Mouse (Mus musculus) liver, embryonic 12.5 days (tissue): ENCODE measurements around the gene Hmbs. TPM values are rescaled to one million over a fixed set of nuclear protein-coding genes. Genes with fewer than 3 reads are reported as not detected.
A peak's percentile ranks its signal among the peaks of the same experiment; 100 is the strongest.
"Not testable (repeated sequence)": the region's sequence is repeated elsewhere in the genome, so short reads cannot be mapped to it uniquely, and the experiment has no call there.

Experiments
- ATAC-seq: fragments of 200-750 bp; cut with Nextera tagmentation; 2 replicates; pipeline ENCODE4 v1.8.0; 2017; ENCODE audit warnings: moderate number of reproducible peaks, mild to moderate bottlenecking, moderate library complexity
- H3K27ac ChIP-seq: fragments of 300-500 bp; sonication (generic); 2 replicates; pipeline ENCODE4 v1.5.1; 2016; ENCODE audit warnings: mild to moderate bottlenecking
- H3K27me3 ChIP-seq: fragments of 300-500 bp; sonication (generic); replicated peaks from 2 replicates; pipeline ENCODE4 v1.6.1; 2016; ENCODE audit warnings: mild to moderate bottlenecking, moderate library complexity
- H3K36me3 ChIP-seq: fragments of 300-500 bp; sonication (generic); 2 replicates; pipeline ENCODE4 v1.6.1; 2016; ENCODE audit warnings: mild to moderate bottlenecking, moderate library complexity
- H3K4me1 ChIP-seq: fragments of 300-500 bp; sonication (generic); 2 replicates; pipeline ENCODE4 v1.6.1; 2016
- H3K4me2 ChIP-seq: fragments of 300-500 bp; sonication (generic); 2 replicates; pipeline ENCODE4 v1.6.1; 2016; ENCODE audit warnings: mild to moderate bottlenecking, moderate library complexity
- H3K4me3 ChIP-seq: fragments of 300-500 bp; sonication (generic); 2 replicates; pipeline ENCODE4 v1.5.1; 2016; ENCODE audit warnings: mild to moderate bottlenecking, moderate library complexity
- H3K9ac ChIP-seq: fragments of 300-500 bp; sonication (generic); 2 replicates; pipeline ENCODE4 v1.6.1; 2016; ENCODE audit warnings: mild to moderate bottlenecking, moderate library complexity
- H3K9me3 ChIP-seq: fragments of 300-500 bp; sonication (generic); replicated peaks from 2 replicates; pipeline ENCODE4 v1.6.1; 2016; ENCODE audit warnings: mild to moderate bottlenecking, moderate library complexity
- WGBS: fragments of 180-500 bp; shearing (Covaris S2); methylation state at CpG from one replicate; pipeline ENCODE4 v1.1.7; 2016; ENCODE audit not compliant: insufficient replicate concordance; 5-methylcytosine and 5-hydroxymethylcytosine counted together
- polyA plus RNA-seq: library from polyadenylated mRNA; unstranded; fragments of >200 nt; fragmentation: Nextera tagmentation; extraction: Ambion mirVana; gene quantifications from 2 replicates; pipeline ENCODE4 v1.2.1, GENCODE M21; 2016

Hmbs gene
- polyA plus RNA-seq, 1 experiment from 2014 or later: 1,354 TPM

- ATAC-seq: peak; percentile 84
- H3K27ac ChIP-seq: peak overlapping the region; percentile 100
- H3K4me1 ChIP-seq: peaks cover 60% of the 10 kb centered on the region
- H3K4me3 ChIP-seq: peak overlapping the region; percentile 93
- peak overlapping the region; percentile 98 for H3K9ac ChIP-seq
- no peaks in the 10 kb centered on the region for H3K27me3 ChIP-seq
- no peaks in the 10 kb centered on the region for H3K9me3 ChIP-seq
- 18% methylated on average over 3 of the region's 3 CpGs for WGBS
- H3K36me3 ChIP-seq: peaks cover 63% of the 10 kb centered on the region
- peak overlapping the region; percentile 84 for H3K4me2 ChIP-seq
These were observed 1.9 kb downstream of the Hmbs start for GRCm38 (mm10) chr9:44342173-44342572.

GRCm38 (mm10) chr9:44341487-44341886, 2.5 kb downstream of the Hmbs start:
- 45% methylated on average over 5 of the region's 5 CpGs for WGBS
- Histone ChIP-seq H3K4me1 (peaks cover 67% of the 10 kb centered on the region), H3K9ac (peak overlapping the region; percentile 98)

GRCm38 (mm10) chr9:44338574-44338973, 5.5 kb downstream of the Hmbs start:
- Histone ChIP-seq H3K9me3 (no peaks in the 10 kb centered on the region), H3K27ac (peak overlapping the region; percentile 100), H3K36me3 (peaks cover 74% of the 10 kb centered on the region), H3K4me1 (peaks cover 58% of the 10 kb centered on the region), H3K4me3 (peak overlapping the region; percentile 93), H3K9ac (peak overlapping the region; percentile 99), H3K4me2 (peak overlapping the region; percentile 84), H3K27me3 (no peaks in the 10 kb centered on the region)
- WGBS: 72% methylated on average over 5 of the region's 5 CpGs
- no peak for ATAC-seq

More at GRCm38 (mm10) chr9:44341487-44341886, 2.5 kb downstream of the Hmbs start:
- Histone ChIP-seq H3K4me2 (peak overlapping the region; percentile 84), H3K27me3 (no peaks in the 10 kb centered on the region), H3K9me3 (no peaks in the 10 kb centered on the region), H3K36me3 (peaks cover 63% of the 10 kb centered on the region), H3K4me3 (peak overlapping the region; percentile 93), H3K27ac (peak overlapping the region; percentile 100)
- ATAC-seq: no peak

- Histone ChIP-seq H3K9me3 (no peaks in the 10 kb centered on the region), H3K9ac (peak overlapping the region; percentile 99), H3K36me3 (peaks cover 84% of the 10 kb centered on the region), H3K4me1 (peaks cover 59% of the 10 kb centered on the region), H3K27me3 (no peaks in the 10 kb centered on the region), H3K4me3 (peak overlapping the region; percentile 93), H3K4me2 (peak overlapping the region; percentile 84), H3K27ac (peak overlapping the region; percentile 100)
- WGBS: 73% methylated on average over 9 of the region's 9 CpGs
- no peak for ATAC-seq
These were observed 6.4 kb downstream of the Hmbs start for GRCm38 (mm10) chr9:44337436-44338169.

GRCm38 (mm10) chr9:44336964-44337363, 7.1 kb downstream of the Hmbs start:
- peaks cover 55% of the 10 kb centered on the region for H3K4me1 ChIP-seq
- 51% methylated on average over 3 of the region's 3 CpGs for WGBS
- H3K27me3 ChIP-seq: no peaks in the 10 kb centered on the region
- peak overlapping the region; percentile 84 for H3K4me2 ChIP-seq
- H3K4me3 ChIP-seq: peak overlapping the region; percentile 93
- no peaks in the 10 kb centered on the region for H3K9me3 ChIP-seq
- no peak for ATAC-seq
- peaks cover 90% of the 10 kb centered on the region for H3K36me3 ChIP-seq
- peak overlapping the region; percentile 99 for H3K9ac ChIP-seq
- peak overlapping the region; percentile 100 for H3K27ac ChIP-seq

GRCm38 (mm10) chr9:44336513-44336912, 7.5 kb downstream of the Hmbs start:
- peak overlapping the region; percentile 99 for H3K9ac ChIP-seq
- peaks cover 55% of the 10 kb centered on the region for H3K4me1 ChIP-seq
- peak overlapping the region; percentile 100 for H3K27ac ChIP-seq
- WGBS: 26% methylated on average over 4 of the region's 4 CpGs
- H3K4me3 ChIP-seq: peak overlapping the region; percentile 93
- peaks cover 90% of the 10 kb centered on the region for H3K36me3 ChIP-seq
- H3K9me3 ChIP-seq, ATAC-seq, H3K27me3 ChIP-seq: not testable (repeated sequence)
- H3K4me2 ChIP-seq: peak overlapping the region; percentile 84

- no peak for ATAC-seq
- H3K27me3 ChIP-seq: no peaks in the 10 kb centered on the region
- WGBS: 2% methylated on average over 5 of the region's 5 CpGs
- H3K9me3 ChIP-seq: no peaks in the 10 kb centered on the region
- H3K4me3 ChIP-seq: peak overlapping the region; percentile 93
- peak overlapping the region; percentile 100 for H3K27ac ChIP-seq
- peaks cover 55% of the 10 kb centered on the region for H3K4me1 ChIP-seq
- peak overlapping the region; percentile 99 for H3K9ac ChIP-seq
- peak overlapping the region; percentile 84 for H3K4me2 ChIP-seq
- peaks cover 90% of the 10 kb centered on the region for H3K36me3 ChIP-seq
These were observed 8.0 kb downstream of the Hmbs start for GRCm38 (mm10) chr9:44336093-44336406.

- under 1% methylated on average over 46 of the region's 50 CpGs for WGBS
- no peaks in the 10 kb centered on the region for H3K9me3 ChIP-seq
- H3K4me3 ChIP-seq: peak overlapping the region; percentile 93
- peak overlapping the region; percentile 84 for H3K4me2 ChIP-seq
- H3K4me1 ChIP-seq: peaks cover 54% of the 10 kb centered on the region
- H3K27ac ChIP-seq: peak overlapping the region; percentile 100
- peak; percentile 17 for ATAC-seq
- peak overlapping the region; percentile 99 for H3K9ac ChIP-seq
- H3K27me3 ChIP-seq: no peaks in the 10 kb centered on the region
- peaks cover 90% of the 10 kb centered on the region for H3K36me3 ChIP-seq
These were observed 8.5 kb downstream of the Hmbs start for GRCm38 (mm10) chr9:44335331-44336092.

GRCm38 (mm10) chr9:44334396-44335330, 9.4 kb downstream of the Hmbs start, which contains the start of gene H2afx:
Gene H2afx, plus strand, starts transcription at chr9:44334694.
- peak within 1 kb of the TSS; percentile 84 for H3K4me2 ChIP-seq
- H3K9ac ChIP-seq: peak within 1 kb of the TSS; percentile 99
- WGBS: under 1% methylated on average over 91 of the region's 91 CpGs
- H3K9me3 ChIP-seq: no peaks in the 10 kb centered on the region
- H3K36me3 ChIP-seq: peaks cover 90% of the 10 kb centered on the region
- peak; percentile 88 for ATAC-seq
- H3K27me3 ChIP-seq: no peaks in the 10 kb centered on the region
- H3K4me1 ChIP-seq: peaks cover 46% of the 10 kb centered on the region
- peak within 1 kb of the TSS; percentile 93 for H3K4me3 ChIP-seq
- peak within 1 kb of the TSS; percentile 100 for H3K27ac ChIP-seq

- Histone ChIP-seq H3K4me2 (peak overlapping the region; percentile 66), H3K27me3 (no peaks in the 10 kb centered on the region), H3K27ac (peak overlapping the region; percentile 89), H3K4me3 (peak overlapping the region; percentile 54), H3K9me3 (no peaks in the 10 kb centered on the region), H3K36me3 (peaks cover 89% of the 10 kb centered on the region), H3K9ac (peak overlapping the region; percentile 65), H3K4me1 (peaks cover 33% of the 10 kb centered on the region)
- no peak for ATAC-seq
- WGBS: 90% methylated on average over 13 of the region's 13 CpGs
These were observed 10.9 kb downstream of the Hmbs start for GRCm38 (mm10) chr9:44332918-44333638.

- peaks cover 69% of the 10 kb centered on the region for H3K36me3 ChIP-seq
- no peak overlapping the region for H3K4me3 ChIP-seq
- H3K9me3 ChIP-seq: no peaks in the 10 kb centered on the region
- no peaks in the 10 kb centered on the region for H3K27me3 ChIP-seq
- peaks cover 34% of the 10 kb centered on the region for H3K4me1 ChIP-seq
- no peak overlapping the region for H3K27ac ChIP-seq
- no peak overlapping the region for H3K9ac ChIP-seq
- 80% methylated on average over 6 of the region's 6 CpGs for WGBS
- ATAC-seq: no peak
- H3K4me2 ChIP-seq: no peak overlapping the region
These were observed 13.3 kb downstream of the Hmbs start for GRCm38 (mm10) chr9:44330736-44331135.
